Mouse (Mus musculus) liver, embryonic 16.5 days (tissue): ENCODE data around the gene Zkscan16. TPM values are rescaled to one million over a fixed set of nuclear protein-coding genes. Genes with fewer than 3 reads are reported as not detected.

Source experiments
- ATAC-seq: fragments of 200-750 bp; cut with Nextera tagmentation; 2 replicates; pipeline ENCODE4 v1.8.0; 2017; ENCODE audit warnings: low read depth, mild to moderate bottlenecking, moderate number of reproducible peaks, moderate library complexity
- H3K27ac ChIP-seq: fragments of 300-500 bp; sonication (generic); 2 replicates; pipeline ENCODE4 v1.5.1; 2014; ENCODE audit warnings: mild to moderate bottlenecking, low read length
- H3K27me3 ChIP-seq: fragments of 300-500 bp; sonication (generic); 2 replicates; pipeline ENCODE4 v1.6.1; 2014; ENCODE audit warnings: low read depth, low read length, mixed read lengths; ENCODE audit not compliant: control insufficient read depth, insufficient read depth
- H3K36me3 ChIP-seq: fragments of 300-500 bp; sonication (generic); 2 replicates; pipeline ENCODE4 v1.6.1; 2014; ENCODE audit warnings: mild to moderate bottlenecking; ENCODE audit not compliant: control insufficient read depth, insufficient read depth
- H3K4me1 ChIP-seq: fragments of 300-500 bp; sonication (generic); 2 replicates; pipeline ENCODE4 v1.6.1; 2014; ENCODE audit warnings: low read depth, low read length, mixed read lengths; ENCODE audit not compliant: control insufficient read depth
- H3K4me2 ChIP-seq: fragments of 300-500 bp; sonication (generic); 2 replicates; pipeline ENCODE4 v1.6.1; 2014; ENCODE audit warnings: low read depth, low read length, mixed read lengths
- H3K4me3 ChIP-seq: fragments of 300-500 bp; sonication (generic); 2 replicates; pipeline ENCODE4 v1.5.1; 2014; ENCODE audit warnings: low read depth, mild to moderate bottlenecking, low read length
- H3K9ac ChIP-seq: fragments of 300-500 bp; sonication (generic); 2 replicates; pipeline ENCODE4 v1.6.1; 2014; ENCODE audit warnings: low read depth, low read length
- H3K9me3 ChIP-seq: fragments of 300-500 bp; sonication (generic); replicated peaks from 2 replicates; pipeline ENCODE4 v1.6.1; 2016; ENCODE audit warnings: low read length; ENCODE audit not compliant: control insufficient read depth
- WGBS: fragments of 180-500 bp; shearing (Covaris S2); extraction: QIAGEN DNeasy Blood & Tissue Kit; methylation state at CpG from one replicate; pipeline ENCODE4 v1.1.7; 2014; ENCODE audit not compliant: insufficient replicate concordance; 5-methylcytosine and 5-hydroxymethylcytosine counted together
- polyA plus RNA-seq: library from polyadenylated mRNA; unstranded; fragments of >200 nt; fragmentation: Nextera tagmentation; extraction: Ambion mirVana; gene quantifications from 2 replicates; pipeline ENCODE4 v1.2.1, GENCODE M21; 2015

Zkscan16 gene
- polyA plus RNA-seq, 1 experiment from 2014 or later: 0.05 TPM

DNA sequence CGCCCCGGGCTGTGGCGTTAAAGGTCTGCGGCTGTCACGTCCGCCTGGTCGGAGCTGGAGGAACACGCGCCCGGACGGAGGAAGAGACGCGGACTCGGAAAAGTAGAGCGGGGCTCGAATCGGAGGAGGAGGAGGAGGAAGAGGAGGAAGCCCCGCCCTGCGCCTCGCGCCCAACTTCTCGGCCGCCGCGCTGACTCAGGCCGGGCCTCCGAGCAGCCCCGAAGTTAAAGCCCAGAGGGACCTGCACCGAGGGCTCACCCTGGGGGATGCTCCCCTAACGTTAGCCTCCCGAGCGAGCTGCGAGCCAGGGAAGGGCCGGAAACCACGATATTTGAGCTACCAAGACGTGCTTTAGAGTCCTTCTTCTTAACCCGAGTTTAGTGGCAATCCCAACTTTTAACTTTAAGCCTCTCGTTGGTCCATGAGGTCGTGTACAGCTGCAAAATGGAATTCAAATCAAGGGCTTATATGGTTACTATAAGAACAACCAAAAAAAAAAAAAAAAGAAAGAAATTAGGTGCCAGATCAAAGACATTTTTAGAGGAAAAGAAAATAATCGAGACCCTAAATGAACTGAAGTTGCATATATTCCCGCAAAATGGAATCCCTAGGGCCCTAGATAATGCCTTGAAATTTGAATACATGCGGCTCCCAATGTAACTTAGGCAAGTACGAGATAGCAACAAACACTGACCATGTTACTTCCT, 30.6 kb upstream of the Zkscan16 start, which contains the start of gene Ecpas:
TSS of gene Ecpas (minus strand) at position 121 of the 707 bp plus-strand sequence.
- Histone ChIP-seq H3K4me3 (peak within 1 kb of the TSS; percentile 96), H3K4me2 (peak within 1 kb of the TSS; percentile 87), H3K27me3 (no peaks in the 10 kb centered on the region), H3K9ac (peak within 1 kb of the TSS; percentile 95), H3K27ac (peak within 1 kb of the TSS; percentile 90), H3K4me1 (peaks cover 21% of the 10 kb centered on the region), H3K36me3 (no peaks in the 10 kb centered on the region), H3K9me3 (no peaks in the 10 kb centered on the region)
- ATAC-seq: peak; percentile 80
- WGBS: 2% methylated on average over 43 of the region's 43 CpGs

DNA sequence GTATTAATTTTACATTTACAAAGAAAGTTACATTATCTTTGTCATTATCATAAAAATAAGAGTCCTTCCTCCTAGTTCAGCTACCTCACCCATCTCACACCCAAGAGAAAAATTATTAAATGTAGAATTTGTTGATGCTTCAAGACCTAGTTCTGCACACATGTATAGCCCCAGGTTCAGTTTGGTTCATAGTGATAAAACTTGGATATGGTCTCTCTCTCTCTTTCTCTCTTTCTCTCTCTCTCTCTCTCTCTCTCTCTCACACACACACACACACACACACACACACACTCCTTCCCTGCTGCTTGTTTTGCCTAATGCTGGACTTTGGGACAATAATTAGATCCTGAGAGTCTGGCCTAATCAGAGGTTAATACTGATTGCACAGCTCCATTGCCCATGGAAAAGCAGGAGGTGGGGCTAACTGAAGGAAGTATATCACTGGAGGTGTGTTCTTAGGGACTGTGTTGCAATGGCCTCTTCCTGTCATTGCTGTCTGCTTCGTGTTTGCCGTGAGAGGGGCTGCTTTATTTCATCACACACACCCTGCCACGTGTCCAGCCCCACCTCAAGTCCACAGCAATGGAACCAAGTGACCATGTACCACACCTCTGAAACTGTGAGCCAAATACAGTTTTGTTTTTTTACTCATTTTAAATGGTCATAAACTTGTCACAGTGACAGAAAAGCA, 29.9 kb upstream of the Zkscan16 start:
- H3K4me2 ChIP-seq: peak overlapping the region; percentile 87; the same call in 1 of the 2 replicates
- WGBS: 2% methylated on average over 3 of the region's 3 CpGs
- H3K27ac ChIP-seq: no peak overlapping the region
- ATAC-seq: no peak
- H3K4me3 ChIP-seq: no peak overlapping the region
- no peak overlapping the region for H3K9ac ChIP-seq
- H3K9me3 ChIP-seq: no peaks in the 10 kb centered on the region
- H3K4me1 ChIP-seq: peaks cover 21% of the 10 kb centered on the region
- no peaks in the 10 kb centered on the region for H3K27me3 ChIP-seq
- no peaks in the 10 kb centered on the region for H3K36me3 ChIP-seq

DNA sequence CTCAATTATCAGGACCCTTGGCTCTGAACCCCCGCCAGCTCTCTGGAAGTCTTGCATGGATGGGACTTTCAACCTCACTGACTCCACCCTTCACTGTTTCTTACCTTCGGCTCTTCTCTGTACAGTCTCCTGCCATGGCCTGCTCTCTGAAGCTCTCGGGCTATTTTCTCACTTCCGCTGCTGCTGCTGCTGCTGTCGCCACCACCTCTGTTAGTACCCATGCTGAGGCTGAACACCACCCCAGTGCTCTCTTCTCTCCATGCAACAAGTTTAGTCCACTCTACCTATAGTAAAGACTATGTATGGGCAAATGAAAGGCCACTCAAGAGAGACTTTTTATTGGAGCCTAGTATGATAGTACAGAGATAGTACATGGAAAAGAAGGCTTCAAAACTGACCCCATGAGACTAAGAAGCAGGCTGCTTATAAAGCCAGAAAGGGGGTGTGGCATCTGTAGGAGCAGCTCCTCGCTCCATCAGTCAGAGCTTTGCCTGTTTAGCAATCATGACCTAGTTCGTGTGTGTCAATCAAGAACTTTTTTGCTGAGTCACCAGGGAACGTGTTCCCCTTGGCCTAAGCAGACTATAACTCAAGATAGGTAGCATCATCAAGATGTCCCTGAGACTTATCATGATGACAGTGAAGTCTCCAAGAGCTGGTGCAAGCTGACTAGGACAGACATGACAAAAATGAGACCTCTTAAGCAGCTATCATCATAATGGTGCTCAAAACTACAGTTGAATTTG, 28.2 kb upstream of the Zkscan16 start:
- no peak for ATAC-seq
- peaks cover 18% of the 10 kb centered on the region for H3K4me1 ChIP-seq
- H3K9me3 ChIP-seq: no peaks in the 10 kb centered on the region
- no peak overlapping the region for H3K9ac ChIP-seq
- WGBS: 53% methylated on average over 8 of the region's 8 CpGs
- no peaks in the 10 kb centered on the region for H3K36me3 ChIP-seq
- no peak overlapping the region for H3K4me3 ChIP-seq
- H3K27me3 ChIP-seq: no peaks in the 10 kb centered on the region
- no peak overlapping the region for H3K27ac ChIP-seq
- no peak overlapping the region for H3K4me2 ChIP-seq

DNA sequence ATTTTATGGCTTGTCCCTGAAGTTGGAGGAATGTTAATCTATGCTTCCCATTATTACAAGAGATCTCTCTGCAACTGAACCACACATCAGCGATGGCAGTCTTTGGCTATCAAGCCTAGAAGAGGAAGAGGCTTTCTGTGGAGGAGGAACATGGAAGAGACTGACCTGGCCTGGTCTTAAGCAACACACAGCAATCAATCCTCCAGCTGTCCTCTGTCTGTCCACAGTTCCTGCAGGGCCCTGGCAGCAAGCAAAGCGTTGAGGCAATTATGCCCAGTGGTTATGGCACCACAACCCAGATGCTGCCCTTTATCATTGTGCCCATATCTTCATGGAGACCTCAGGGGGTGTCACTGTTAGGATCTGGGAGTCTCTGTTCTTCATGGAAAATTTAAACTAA, 19.5 kb upstream of the Zkscan16 start:
- H3K9me3 ChIP-seq: no peaks in the 10 kb centered on the region
- WGBS: 46% methylated on average over 2 of the region's 2 CpGs

DNA sequence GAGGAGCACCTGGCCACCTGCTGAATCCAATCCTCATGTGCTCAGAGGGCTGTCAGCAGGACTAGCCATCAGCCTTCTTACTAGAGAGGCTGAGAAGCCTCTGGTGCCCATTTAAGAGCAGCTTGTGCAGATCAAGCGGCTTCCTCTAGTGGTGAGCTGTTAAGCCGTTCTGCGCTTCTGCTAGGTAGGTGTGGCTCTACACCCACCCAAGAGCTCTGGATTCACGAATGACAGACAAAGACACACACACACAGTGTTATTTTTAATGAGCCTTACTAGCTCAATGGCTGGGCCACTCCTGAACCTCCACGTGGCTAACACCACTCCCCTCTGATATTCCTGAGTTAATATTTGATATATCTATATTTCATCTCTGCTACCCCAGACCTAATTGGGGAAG, 17.8 kb upstream of the Zkscan16 start:
- no peak overlapping the region for H3K4me3 ChIP-seq
- no peak overlapping the region for H3K9ac ChIP-seq
- H3K27ac ChIP-seq: no peak overlapping the region
- no peaks in the 10 kb centered on the region for H3K4me1 ChIP-seq
- no peak overlapping the region for H3K4me2 ChIP-seq
- no peak for ATAC-seq
- H3K36me3 ChIP-seq: no peaks in the 10 kb centered on the region
- WGBS: 21% methylated on average over 5 of the region's 5 CpGs
- no peaks in the 10 kb centered on the region for H3K9me3 ChIP-seq
- H3K27me3 ChIP-seq: 0 out of 2 replicates have a peak, but pooled peaks cover 2% of the 10 kb centered on the region

More for the DNA sequence above, 19.5 kb upstream of the Zkscan16 start:
- ATAC-seq: no peak
- Histone ChIP-seq H3K4me3 (no peak overlapping the region), H3K36me3 (no peaks in the 10 kb centered on the region), H3K4me1 (no peaks in the 10 kb centered on the region), H3K9ac (no peak overlapping the region), H3K27ac (no peak overlapping the region), H3K27me3 (0 out of 2 replicates have a peak, but pooled peaks cover 2% of the 10 kb centered on the region), H3K4me2 (no peak overlapping the region)

DNA sequence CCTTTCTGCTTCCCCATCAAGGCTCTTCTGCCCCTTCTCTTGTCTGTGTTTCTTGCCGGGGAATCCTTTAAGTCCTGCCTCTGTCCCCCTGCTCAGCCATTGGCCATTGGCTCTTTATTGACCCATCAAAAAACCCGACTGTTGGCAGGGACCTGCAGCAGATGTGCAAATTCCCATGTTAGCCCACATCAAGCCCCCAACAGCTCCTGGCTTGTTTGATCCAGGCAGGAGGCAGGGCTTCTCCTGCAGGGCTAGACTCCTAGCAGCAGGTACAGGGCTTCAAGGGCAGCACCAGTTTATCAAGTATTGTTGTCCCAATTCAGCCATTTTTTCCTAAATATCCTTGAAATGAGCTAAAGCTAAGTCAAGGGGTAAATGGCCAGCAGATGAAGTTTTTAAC, 17.3 kb upstream of the Zkscan16 start:
- 15% methylated on average over 2 of the region's 2 CpGs for WGBS
- Histone ChIP-seq H3K4me1 (no peaks in the 10 kb centered on the region), H3K27ac (no peak overlapping the region), H3K36me3 (no peaks in the 10 kb centered on the region), H3K27me3 (0 out of 2 replicates have a peak, but pooled peaks cover 2% of the 10 kb centered on the region), H3K4me2 (no peak overlapping the region), H3K4me3 (no peak overlapping the region), H3K9me3 (no peaks in the 10 kb centered on the region), H3K9ac (no peak overlapping the region)
- no peak for ATAC-seq

DNA sequence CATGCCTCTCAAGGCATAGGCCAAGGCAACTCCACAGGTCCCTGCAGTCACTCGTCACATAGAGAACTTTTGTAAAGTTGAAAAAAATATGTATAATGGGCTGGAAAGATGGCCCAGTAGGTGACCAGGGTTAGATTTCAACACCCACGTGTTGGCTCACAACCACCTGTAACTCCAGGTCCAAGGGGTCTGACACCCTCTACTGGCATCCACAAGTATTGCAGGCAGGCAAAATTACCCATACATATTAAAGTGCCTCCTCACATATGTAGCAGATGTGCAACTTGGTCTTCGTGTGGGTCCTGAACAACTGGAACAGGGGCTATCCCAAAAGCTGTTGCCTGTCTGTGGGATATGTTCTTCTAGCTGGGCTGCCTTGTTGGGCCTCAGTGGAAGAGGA, 15.8 kb upstream of the Zkscan16 start:
- Histone ChIP-seq H3K4me2 (no peak overlapping the region), H3K4me1 (no peaks in the 10 kb centered on the region), H3K27ac (no peak overlapping the region), H3K4me3 (no peak overlapping the region), H3K36me3 (no peaks in the 10 kb centered on the region), H3K27me3 (0 out of 2 replicates have a peak, but pooled peaks cover 2% of the 10 kb centered on the region), H3K9ac (no peak overlapping the region), H3K9me3 (no peaks in the 10 kb centered on the region)
- ATAC-seq: no peak
- WGBS: 54% methylated on average over 3 of the region's 3 CpGs

DNA sequence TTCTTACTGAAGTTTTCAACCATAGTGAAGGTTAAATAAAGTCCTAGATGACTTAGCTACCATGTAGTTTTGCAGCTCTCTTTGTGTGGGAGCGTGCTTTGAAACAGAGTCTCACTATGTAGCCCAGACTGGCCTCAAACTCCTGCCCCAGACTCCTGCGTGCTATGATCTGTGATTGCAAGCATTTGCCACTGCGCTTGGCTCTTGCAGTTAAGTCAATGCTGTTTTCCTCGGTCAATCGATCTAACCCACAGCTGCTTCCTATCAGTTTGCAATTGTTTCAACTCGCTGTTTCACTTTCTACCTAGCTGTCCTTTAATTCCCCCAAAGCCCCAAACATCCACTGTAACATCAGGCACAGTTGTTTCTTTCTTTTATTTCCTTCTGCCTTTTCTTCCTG, 10.9 kb upstream of the Zkscan16 start:
- H3K4me3 ChIP-seq: no peak overlapping the region
- no peak overlapping the region for H3K9ac ChIP-seq
- ATAC-seq: no peak
- WGBS: 64% methylated on average over 6 of the region's 6 CpGs
- H3K4me2 ChIP-seq: no peak overlapping the region
- H3K9me3 ChIP-seq: no peaks in the 10 kb centered on the region
- no peaks in the 10 kb centered on the region for H3K27me3 ChIP-seq
- H3K4me1 ChIP-seq: 0 out of 2 replicates have a peak, but pooled peaks cover 2% of the 10 kb centered on the region
- no peaks in the 10 kb centered on the region for H3K36me3 ChIP-seq
- no peak overlapping the region for H3K27ac ChIP-seq
